Mouse (Mus musculus) liver, embryonic 11.5 days (tissue): ENCODE measurements at regions not wholly inside any gene's neighbourhood (a gene's known extent, or its start where the extent isn't known, plus 50 kb on each side); places are given as distances from the start of the nearest gene placed in this dataset.

Experiments used
- ATAC-seq: fragments of 200-750 bp; cut with Nextera tagmentation; replicated peaks from 2 replicates; pipeline ENCODE4 v1.8.0; 2017; ENCODE audit warnings: moderate number of reproducible peaks, mild to moderate bottlenecking, moderate TSS enrichment, moderate library complexity; ENCODE audit not compliant: low FRiP score
- DNase-seq: peaks from one replicate; pipeline ENCODE4 v3.0.0-alpha.2; 2017; ENCODE audit warnings: low spot score
- H3K27ac ChIP-seq: fragments of 300-500 bp; sonication (generic); 2 replicates; pipeline ENCODE4 v1.5.1; 2014; ENCODE audit warnings: mild to moderate bottlenecking, low read depth, low read length, control low read depth
- H3K27me3 ChIP-seq: fragments of 300-500 bp; sonication (generic); replicated peaks from 2 replicates; pipeline ENCODE4 v1.6.1; 2014; ENCODE audit warnings: low read length, mixed read lengths; ENCODE audit not compliant: control insufficient read depth, insufficient read depth
- H3K36me3 ChIP-seq: fragments of 300-500 bp; sonication (generic); 2 replicates; pipeline ENCODE4 v1.6.1; 2014; ENCODE audit warnings: mild to moderate bottlenecking, low read length, moderate library complexity, mixed read lengths; ENCODE audit not compliant: control insufficient read depth, insufficient read depth
- H3K4me1 ChIP-seq: fragments of 300-500 bp; sonication (generic); replicated peaks from 2 replicates; pipeline ENCODE4 v1.6.1; 2014; ENCODE audit warnings: low read length, mixed read lengths; ENCODE audit not compliant: control insufficient read depth, insufficient read depth
- H3K4me2 ChIP-seq: fragments of 300-500 bp; sonication (generic); 2 replicates; pipeline ENCODE4 v1.6.1; 2014; ENCODE audit warnings: mild to moderate bottlenecking, control low read depth, moderate library complexity
- H3K4me3 ChIP-seq: fragments of 300-500 bp; sonication (generic); 2 replicates; pipeline ENCODE4 v1.5.1; 2014; ENCODE audit warnings: low read depth, low read length, control low read depth
- H3K9ac ChIP-seq: fragments of 300-500 bp; sonication (generic); 2 replicates; pipeline ENCODE4 v1.6.1; 2014; ENCODE audit warnings: low read depth, low read length, control low read depth
- H3K9me3 ChIP-seq: fragments of 300-500 bp; sonication (generic); 2 replicates; pipeline ENCODE4 v1.6.1; 2016; ENCODE audit warnings: low read length, inconsistent platforms, mixed read lengths; ENCODE audit not compliant: control insufficient read depth
- WGBS: fragments of 180-500 bp; shearing (Covaris S2); extraction: QIAGEN DNeasy Blood & Tissue Kit; methylation state at CpG from one replicate; pipeline ENCODE4 v1.1.7; 2014; 5-methylcytosine and 5-hydroxymethylcytosine counted together

DNA sequence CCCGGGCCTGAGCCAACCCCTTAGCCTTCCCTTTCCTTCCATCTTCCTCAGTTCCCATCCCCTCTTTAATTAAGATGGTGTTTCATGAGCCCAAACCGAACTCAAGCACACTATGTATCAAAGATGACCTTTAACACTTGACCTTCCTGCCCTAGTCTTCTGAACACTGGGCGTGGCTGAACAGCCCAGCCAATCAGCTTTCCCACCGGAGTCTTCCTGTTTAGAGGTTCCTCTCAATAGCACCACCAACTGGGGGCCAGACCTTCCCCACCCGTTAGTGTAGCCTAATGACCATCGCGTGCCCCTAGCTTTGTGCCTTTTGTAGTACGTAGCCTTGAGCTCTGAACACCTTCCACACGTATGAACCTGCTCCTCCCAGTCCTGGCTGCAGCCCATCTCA, 215.0 kb upstream of the Sdk2 start:
- H3K36me3 ChIP-seq: no peaks in the 10 kb centered on the region
- ATAC-seq (no peak), DNase-seq (no peak)
- no peaks in the 10 kb centered on the region for H3K9me3 ChIP-seq
- no peak overlapping the region for H3K4me3 ChIP-seq
- WGBS: 78% methylated on average over 9 of the region's 9 CpGs
- H3K27ac ChIP-seq: no peak overlapping the region
- H3K4me1 ChIP-seq: no peaks in the 10 kb centered on the region
- H3K4me2 ChIP-seq: no peak overlapping the region
- no peaks in the 10 kb centered on the region for H3K27me3 ChIP-seq
- H3K9ac ChIP-seq: no peak overlapping the region

DNA sequence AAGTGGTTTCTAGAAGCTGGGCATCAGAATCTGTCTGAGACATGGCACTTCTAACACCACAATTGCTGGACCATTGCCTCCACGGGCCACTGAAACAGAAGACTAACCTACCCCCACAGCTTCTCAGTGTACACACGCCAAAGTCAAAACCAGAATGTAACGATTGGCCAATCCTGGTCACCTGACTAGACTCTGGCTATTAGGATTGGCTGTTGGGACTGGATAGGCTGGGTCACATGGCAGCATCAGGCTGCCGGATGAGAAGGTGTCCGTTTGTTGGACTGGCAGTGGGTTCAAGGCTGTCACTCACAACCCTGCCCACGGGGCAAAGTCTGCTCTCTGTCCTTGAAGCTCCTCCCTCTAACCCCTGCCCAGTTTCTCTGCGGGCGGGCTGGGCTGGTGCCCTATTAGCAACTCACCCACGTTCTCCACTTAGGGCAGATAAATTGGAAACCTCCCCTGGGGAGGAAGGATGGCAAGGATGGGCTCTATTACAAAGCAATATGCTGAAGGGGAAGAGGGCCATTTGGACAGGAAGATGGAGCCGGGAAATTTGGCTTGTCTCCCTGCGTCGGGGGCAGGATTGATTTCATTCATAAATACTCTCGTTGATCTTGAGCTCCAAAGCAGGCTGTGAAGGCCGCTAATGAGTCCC, 214.3 kb upstream of the Sdk2 start:
- no peak for DNase-seq
- H3K4me2 ChIP-seq: no peak overlapping the region
- no peak for ATAC-seq
- H3K9ac ChIP-seq: no peak overlapping the region
- H3K27ac ChIP-seq: no peak overlapping the region
- H3K27me3 ChIP-seq: no peaks in the 10 kb centered on the region
- H3K4me3 ChIP-seq: no peak overlapping the region
- no peaks in the 10 kb centered on the region for H3K4me1 ChIP-seq
- no peaks in the 10 kb centered on the region for H3K9me3 ChIP-seq
- H3K36me3 ChIP-seq: no peaks in the 10 kb centered on the region
- WGBS: 87% methylated on average over 14 of the region's 14 CpGs

DNA sequence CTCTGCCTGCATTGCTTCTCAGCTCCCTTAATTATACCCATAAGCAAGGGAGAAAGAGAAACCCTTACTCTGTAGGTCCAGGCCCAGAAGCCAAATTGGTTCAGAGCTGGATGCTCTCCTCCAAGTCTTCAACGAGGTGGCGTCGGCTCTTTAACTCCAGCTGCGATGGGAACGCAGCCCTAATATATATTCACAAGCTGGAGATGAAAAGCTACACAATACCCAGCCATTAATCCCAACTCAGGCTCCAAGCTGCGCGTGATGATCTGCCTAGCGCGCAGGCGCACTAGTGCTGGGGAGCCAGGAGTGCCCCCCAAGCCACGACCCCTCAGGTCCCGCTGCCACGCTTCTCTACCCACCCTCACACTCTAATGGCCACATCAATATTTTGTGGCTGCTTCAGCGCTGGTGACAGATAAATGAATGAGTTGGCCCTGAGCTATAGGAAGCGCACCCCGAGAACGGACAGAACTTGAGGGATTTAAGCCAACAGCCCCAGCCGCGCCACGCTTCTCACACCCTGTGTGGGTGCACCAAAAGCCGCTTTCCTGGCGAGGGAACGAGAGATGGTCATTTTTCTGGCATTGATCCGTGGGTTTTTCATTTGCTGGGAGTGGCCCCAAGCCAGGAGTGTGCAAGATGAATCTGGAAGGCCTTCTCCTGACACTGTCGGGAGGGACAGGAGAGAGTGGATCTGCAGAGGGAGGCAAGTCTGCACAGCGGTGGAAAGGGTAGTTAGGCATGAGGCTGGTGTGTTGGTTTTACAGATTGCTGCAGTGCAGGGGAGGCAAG, 210.9 kb upstream of the Sdk2 start:
- no peaks in the 10 kb centered on the region for H3K27me3 ChIP-seq
- DNase-seq (no peak), ATAC-seq (no peak)
- 87% methylated on average over 26 of the region's 26 CpGs for WGBS
- H3K36me3 ChIP-seq: no peaks in the 10 kb centered on the region
- H3K27ac ChIP-seq: no peak overlapping the region
- H3K9ac ChIP-seq: no peak overlapping the region
- no peaks in the 10 kb centered on the region for H3K9me3 ChIP-seq
- no peaks in the 10 kb centered on the region for H3K4me1 ChIP-seq
- H3K4me3 ChIP-seq: no peak overlapping the region
- no peak overlapping the region for H3K4me2 ChIP-seq

GRCm38 (mm10) chr11:114270358-114271072, 203.7 kb upstream of the Sdk2 start:
- H3K36me3 ChIP-seq: no peaks in the 10 kb centered on the region
- no peaks in the 10 kb centered on the region for H3K9me3 ChIP-seq
- no peak overlapping the region for H3K27ac ChIP-seq
- ATAC-seq: no peak
- H3K4me2 ChIP-seq: no peak overlapping the region
- WGBS: 88% methylated on average over 10 of the region's 10 CpGs
- H3K27me3 ChIP-seq: 0 out of 2 replicates have a peak, but pooled peaks cover 3% of the 10 kb centered on the region
- no peaks in the 10 kb centered on the region for H3K4me1 ChIP-seq
- no peak overlapping the region for H3K9ac ChIP-seq
- DNase-seq: no peak
- no peak overlapping the region for H3K4me3 ChIP-seq

- H3K9me3 ChIP-seq: no peaks in the 10 kb centered on the region
- H3K4me1 ChIP-seq: no peaks in the 10 kb centered on the region
- no peaks in the 10 kb centered on the region for H3K36me3 ChIP-seq
- H3K4me2 ChIP-seq: no peak overlapping the region
- WGBS: 65% methylated on average over 4 of the region's 4 CpGs
- no peak overlapping the region for H3K27ac ChIP-seq
- DNase-seq (no peak), ATAC-seq (no peak)
- H3K4me3 ChIP-seq: no peak overlapping the region
- no peak overlapping the region for H3K9ac ChIP-seq
- H3K27me3 ChIP-seq: no peaks in the 10 kb centered on the region
Observed at GRCm38 (mm10) chr11:114261959-114262358, 195.1 kb upstream of the Sdk2 start.

DNA sequence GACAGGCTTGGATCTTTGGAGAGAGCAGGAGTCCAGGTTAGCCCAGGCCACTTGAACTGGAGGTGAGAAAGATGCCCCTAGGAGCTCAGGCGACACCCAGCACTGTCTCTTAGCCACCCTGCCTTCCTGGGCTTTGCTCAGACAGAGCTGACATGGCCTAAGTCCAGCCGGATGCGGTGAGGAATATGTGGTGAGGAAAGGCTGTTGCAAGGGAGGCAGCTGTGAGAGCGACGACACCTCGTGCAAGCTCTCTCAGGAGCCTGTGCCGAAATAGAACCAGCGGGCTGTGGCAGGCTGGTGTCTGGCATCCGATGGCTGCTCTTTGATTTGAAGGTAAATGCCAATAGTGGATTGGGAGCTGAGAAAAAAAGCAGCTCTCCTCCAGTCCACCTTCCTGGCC, 191.4 kb upstream of the Sdk2 start:
- Histone ChIP-seq H3K36me3 (no peaks in the 10 kb centered on the region), H3K27me3 (no peaks in the 10 kb centered on the region; the same call in none of the 2 replicates), H3K9me3 (no peaks in the 10 kb centered on the region), H3K9ac (no peak overlapping the region), H3K4me2 (no peak overlapping the region), H3K4me3 (no peak overlapping the region), H3K4me1 (no peaks in the 10 kb centered on the region), H3K27ac (no peak overlapping the region)
- ATAC-seq (no peak), DNase-seq (no peak)
- 75% methylated on average over 9 of the region's 9 CpGs for WGBS

- Histone ChIP-seq H3K4me1 (no peaks in the 10 kb centered on the region), H3K9me3 (no peaks in the 10 kb centered on the region), H3K36me3 (no peaks in the 10 kb centered on the region), H3K4me3 (no peak overlapping the region), H3K4me2 (no peak overlapping the region), H3K27me3 (no peaks in the 10 kb centered on the region; the same call in none of the 2 replicates), H3K9ac (no peak overlapping the region), H3K27ac (no peak overlapping the region)
- no peak for ATAC-seq
- DNase-seq: no peak
- 51% methylated on average over 6 of the region's 6 CpGs for WGBS
Observed at GRCm38 (mm10) chr11:114257756-114258155, 190.9 kb upstream of the Sdk2 start.

- H3K4me2 ChIP-seq: no peak overlapping the region
- H3K9ac ChIP-seq: no peak overlapping the region
- H3K4me3 ChIP-seq: no peak overlapping the region
- H3K27me3 ChIP-seq: no peaks in the 10 kb centered on the region; the same call in none of the 2 replicates
- H3K27ac ChIP-seq: no peak overlapping the region
- DNase-seq (no peak), ATAC-seq (no peak)
- no peaks in the 10 kb centered on the region for H3K4me1 ChIP-seq
- no peaks in the 10 kb centered on the region for H3K36me3 ChIP-seq
- WGBS: 63% methylated on average over 4 of the region's 4 CpGs
- H3K9me3 ChIP-seq: no peaks in the 10 kb centered on the region
Observed at GRCm38 (mm10) chr11:114257061-114257460, 190.2 kb upstream of the Sdk2 start.
